Mouse (Mus musculus) left cerebral cortex, postnatal 25 days (tissue): ENCODE measurements at regions not wholly inside any gene's neighbourhood (a gene's known extent, or its start where the extent isn't known, plus 50 kb on each side); places are given as distances from the start of the nearest gene placed in this dataset.

Source experiments
- DNase-seq, 2 experiments: peaks; one replicate each; pipeline ENCODE4 v3.0.0; 2022; ENCODE audit warnings: low spot score in 2 of 2, mixed read lengths in 1 of 2
- intact Hi-C: fragments of 180-260 bp; cut with DNase I; formaldehyde crosslinking; loops from one replicate; pipeline ENCODE4 v1.15.1; 2025

- no peak for DNase-seq
- intact Hi-C loops: no loop called here
Observed at GRCm38 (mm10) chr6:81562260-81562659, 361.2 kb upstream of the Gcfc2 start.

- intact Hi-C loops: no loop called here
Observed at GRCm38 (mm10) chr6:81563192-81563591, 360.3 kb upstream of the Gcfc2 start.

GRCm38 (mm10) chr6:81564295-81564694, 359.2 kb upstream of the Gcfc2 start:
- intact Hi-C loops: no loop called here

More at GRCm38 (mm10) chr6:81563192-81563591, 360.3 kb upstream of the Gcfc2 start:
- no peak for DNase-seq

GRCm38 (mm10) chr6:81586441-81587117, 336.9 kb upstream of the Gcfc2 start:
- no peak for DNase-seq
- intact Hi-C loops: no loop called here

More at GRCm38 (mm10) chr6:81564295-81564694, 359.2 kb upstream of the Gcfc2 start:
- no peak for DNase-seq

- DNase-seq: no peak
- intact Hi-C loops: no loop called here
Observed at GRCm38 (mm10) chr6:81589727-81590126, 333.7 kb upstream of the Gcfc2 start.

GRCm38 (mm10) chr6:81595926-81596325, 327.5 kb upstream of the Gcfc2 start:
- intact Hi-C loops: no loop called here
- no peak for DNase-seq

GRCm38 (mm10) chr6:81608637-81609036, 314.8 kb upstream of the Gcfc2 start:
- no peak for DNase-seq
- intact Hi-C loops: no loop called here

GRCm38 (mm10) chr6:81611980-81612379, 311.5 kb upstream of the Gcfc2 start:
- DNase-seq: no peak
- intact Hi-C loops: no loop called here

- DNase-seq: no peak
- intact Hi-C loops: no loop called here
Observed at GRCm38 (mm10) chr6:81618018-81618417, 305.5 kb upstream of the Gcfc2 start.

GRCm38 (mm10) chr6:81621028-81621427, 302.4 kb upstream of the Gcfc2 start:
- intact Hi-C loops: no loop called here
- peak in 1 of 2 experiments; percentile 65 for DNase-seq

- DNase-seq: peak; percentile 23 to 75
- intact Hi-C loops: no loop called here
Observed at GRCm38 (mm10) chr6:81622714-81623113, 300.8 kb upstream of the Gcfc2 start.

- intact Hi-C loops: no loop called here
- DNase-seq: no peak
Observed at GRCm38 (mm10) chr6:81625016-81625415, 298.5 kb upstream of the Gcfc2 start.

GRCm38 (mm10) chr6:81633586-81633985, 289.9 kb upstream of the Gcfc2 start:
- intact Hi-C loops: no loop called here
- DNase-seq: no peak

GRCm38 (mm10) chr6:81647615-81648375, 275.7 kb upstream of the Gcfc2 start:
- intact Hi-C loops: no loop called here
- no peak for DNase-seq

GRCm38 (mm10) chr6:81651856-81652255, 271.6 kb upstream of the Gcfc2 start:
- no peak for DNase-seq
- intact Hi-C loops: no loop called here

- intact Hi-C loops: no loop called here
- DNase-seq: no peak
Observed at GRCm38 (mm10) chr6:81655205-81655604, 268.3 kb upstream of the Gcfc2 start.

- intact Hi-C loops: no loop called here
- peak; percentile 14 to 59 for DNase-seq
Observed at GRCm38 (mm10) chr6:81660478-81661395, 262.7 kb upstream of the Gcfc2 start.

- DNase-seq: no peak
- intact Hi-C loops: no loop called here
Observed at GRCm38 (mm10) chr6:81668944-81669343, 254.5 kb upstream of the Gcfc2 start.

GRCm38 (mm10) chr6:81673316-81673715, 250.2 kb upstream of the Gcfc2 start:
- intact Hi-C loops: no loop called here
- peak; percentile 30 to 38 for DNase-seq

GRCm38 (mm10) chr6:81697284-81697683, 226.2 kb upstream of the Gcfc2 start:
- DNase-seq: peak in 1 of 2 experiments; percentile 46
- intact Hi-C loops: no loop called here
